Mouse (Mus musculus) neutrophil, adult 59 days (primary cell): ENCODE measurements around the gene Timm10. TPM values are rescaled to one million over a fixed set of nuclear protein-coding genes. Genes with fewer than 3 reads are reported as not detected.

Experiments
- total RNA-seq, 2 experiments: library from RNA; stranded (reverse); gene quantifications; 1 replicate in 1 of 2; 2 replicates in 1 of 2; pipeline ENCODE4 v1.2.4; 2023

The Timm10 gene
- total RNA-seq: 1 to 10 TPM; 5.6 to 7.0 TPM

GRCm38 (mm10) chr2:84826488-84827282 lies at the start of gene Timm10:
Gene Timm10, plus strand, starts transcription at chr2:84826997.

GRCm38 (mm10) chr2:84798493-84798921 lies 28.3 kb upstream of the Timm10 start, which contains the start of gene Ube2l6:
Gene Ube2l6, plus strand, starts transcription at chr2:84798828.

GRCm38 (mm10) chr2:84822552-84822951 lies 4.2 kb upstream of the Timm10 start, which contains the start of gene Smtnl1:
Gene Smtnl1, minus strand, starts transcription at chr2:84822652.

GRCm38 (mm10) chr2:84838593-84838949 lies 11.8 kb downstream of the Timm10 start, which contains the start of gene Slc43a1:
Gene Slc43a1, plus strand, starts transcription at chr2:84838850.

Other genes starting within 250 kb of the Timm10 start
- 10 to 100 TPM; 13.6 to 20.2 TPM for gene Ctnnd1, start 176.2 kb upstream of the Timm10 start, total RNA-seq
- gene Btbd18, start 167.9 kb upstream of the Timm10 start, total RNA-seq: not detected
- gene Selenoh, start 156.2 kb upstream of the Timm10 start, total RNA-seq: 10 to 100 TPM; 33.9 to 48.3 TPM
- not detected for gene Gm28635, start 149.0 kb upstream of the Timm10 start, total RNA-seq
- 1 to 10 TPM; 8.7 to 9.4 TPM for gene Med19, start 148.6 kb upstream of the Timm10 start, total RNA-seq
- gene Tmx2, start 147.9 kb upstream of the Timm10 start, total RNA-seq: 10 to 100 TPM; 16.0 to 17.0 TPM
- 10 to 100 TPM; 39.0 TPM for gene Zdhhc5, start 111.8 kb upstream of the Timm10 start, total RNA-seq
- 10 to 100 TPM; 16.4 to 22.9 TPM for gene Clp1, start 99.6 kb upstream of the Timm10 start, total RNA-seq
- gene Ypel4, start 92.9 kb upstream of the Timm10 start, total RNA-seq: 1 to 10 TPM; 2.1 to 2.3 TPM
- gene Gm19426, start 83.3 kb upstream of the Timm10 start, total RNA-seq: not detected
- under 1 TPM; 0.20 to 0.90 TPM for gene Serping1, start 51.6 kb upstream of the Timm10 start, total RNA-seq
- gene Ube2l6, start 28.2 kb upstream of the Timm10 start, total RNA-seq: 10 to 100 TPM; 21.7 to 29.5 TPM
- under 1 TPM in 1 of 2 experiments, not detected in 1; 0.35 TPM for gene Smtnl1, start 4.3 kb upstream of the Timm10 start, total RNA-seq
- 10 to 100 TPM in 1 of 2 experiments, 1 to 10 TPM in 1; 6.7 to 11.0 TPM for gene Slc43a1, start 11.9 kb downstream of the Timm10 start, total RNA-seq
- not detected for gene Rtn4rl2, start 59.7 kb downstream of the Timm10 start, total RNA-seq
- gene Slc43a3, start 109.6 kb downstream of the Timm10 start, total RNA-seq: 10 to 100 TPM; 38.7 to 54.8 TPM
- 100 to 1,000 TPM; 120 to 419 TPM for gene Prg2, start 153.5 kb downstream of the Timm10 start, total RNA-seq
- 10 to 100 TPM in 1 of 2 experiments, 1 to 10 TPM in 1; 6.6 to 27.0 TPM for gene Prg3, start 161.2 kb downstream of the Timm10 start, total RNA-seq
- 100 to 1,000 TPM; 104 to 111 TPM for gene Ssrp1, start 210.2 kb downstream of the Timm10 start, total RNA-seq
- gene P2rx3, start 210.5 kb downstream of the Timm10 start, total RNA-seq: under 1 TPM; 0.37 to 0.38 TPM
- gene Tnks1bp1, start 221.0 kb downstream of the Timm10 start, total RNA-seq: 10 to 100 TPM in 1 of 2 experiments, 1 to 10 TPM in 1; 7.1 to 11.7 TPM